Mouse (Mus musculus) heart, embryonic 12.5 days (tissue): ENCODE data around the gene Melk. TPM values are rescaled to one million over a fixed set of nuclear protein-coding genes. Genes with fewer than 3 reads are reported as not detected.

Experiments
- ATAC-seq: fragments of 200-750 bp; cut with Nextera tagmentation; 2 replicates; pipeline ENCODE4 v1.8.0; 2017; ENCODE audit warnings: moderate TSS enrichment, moderate library complexity; ENCODE audit not compliant: insufficient number of reproducible peaks, low FRiP score
- H3K27ac ChIP-seq: fragments of 300-500 bp; sonication (generic); 2 replicates; pipeline ENCODE4 v1.5.1; 2016; ENCODE audit warnings: mild to moderate bottlenecking, moderate library complexity; ENCODE audit not compliant: poor library complexity, severe bottlenecking
- H3K27me3 ChIP-seq: fragments of 300-500 bp; sonication (generic); replicated peaks from 2 replicates; pipeline ENCODE4 v1.6.1; 2016; ENCODE audit warnings: mild to moderate bottlenecking, moderate library complexity
- H3K36me3 ChIP-seq: fragments of 300-500 bp; sonication (generic); 2 replicates; pipeline ENCODE4 v1.6.1; 2016; ENCODE audit warnings: mild to moderate bottlenecking, moderate library complexity
- H3K4me1 ChIP-seq: fragments of 300-500 bp; sonication (generic); replicated peaks from 2 replicates; pipeline ENCODE4 v1.6.1; 2016; ENCODE audit warnings: mild to moderate bottlenecking
- H3K4me2 ChIP-seq: fragments of 300-500 bp; sonication (generic); 2 replicates; pipeline ENCODE4 v1.6.1; 2016; ENCODE audit warnings: mild to moderate bottlenecking, moderate library complexity
- H3K4me3 ChIP-seq: fragments of 300-500 bp; sonication (generic); 2 replicates; pipeline ENCODE4 v1.5.1; 2016; ENCODE audit warnings: mild to moderate bottlenecking
- H3K9ac ChIP-seq: fragments of 300-500 bp; sonication (generic); 2 replicates; pipeline ENCODE4 v1.6.1; 2016; ENCODE audit warnings: mild to moderate bottlenecking, moderate library complexity
- H3K9me3 ChIP-seq: fragments of 300-500 bp; sonication (generic); replicated peaks from 2 replicates; pipeline ENCODE4 v1.6.1; 2016; ENCODE audit warnings: mild to moderate bottlenecking, moderate library complexity
- WGBS: fragments of 180-500 bp; shearing (Covaris S2); methylation state at CpG from one replicate; pipeline ENCODE4 v1.1.7; 2016; 5-methylcytosine and 5-hydroxymethylcytosine counted together
- polyA plus RNA-seq: library from polyadenylated mRNA; unstranded; fragments of >200 nt; fragmentation: Nextera tagmentation; extraction: Ambion mirVana; gene quantifications from 2 replicates; pipeline ENCODE4 v1.2.1, GENCODE M21; 2016

Gene Melk
- 30.2 and 30.3 TPM in 2 replicates for polyA plus RNA-seq

- peak within 1 kb of the TSS; percentile 68; the same call in 1 of the 2 replicates for H3K27ac ChIP-seq
- peaks cover 12% of the 10 kb centered on the region for H3K4me1 ChIP-seq
- no peaks in the 10 kb centered on the region for H3K9me3 ChIP-seq
- under 1% methylated on average over 41 of the region's 41 CpGs for WGBS
- peak within 1 kb of the TSS; percentile 88 for H3K9ac ChIP-seq
- peak within 1 kb of the TSS; percentile 93 for H3K4me3 ChIP-seq
- H3K4me2 ChIP-seq, result peak within 1 kb of the TSS; percentile 81
- H3K36me3 ChIP-seq, result peaks cover 11% of the 10 kb centered on the region
- H3K27me3 ChIP-seq, result no peaks in the 10 kb centered on the region
- peak; percentile 93 for ATAC-seq
Measured at GRCm38 (mm10) chr4:44300781-44301750, at the start of gene Melk. Gene Melk, plus strand, starts transcription at chr4:44300876.

GRCm38 (mm10) chr4:44251521-44251920, 49.2 kb upstream of the Melk start:
- Histone ChIP-seq H3K4me1 (peaks cover 24% of the 10 kb centered on the region), H3K9ac (no peak overlapping the region), H3K36me3 (no peaks in the 10 kb centered on the region), H3K27ac (no peak overlapping the region), H3K9me3 (no peaks in the 10 kb centered on the region), H3K4me3 (no peak overlapping the region), H3K27me3 (peaks cover 6% of the 10 kb centered on the region; the same call in 1 of the 2 replicates), H3K4me2 (no peak overlapping the region)
- ATAC-seq, result no peak
- WGBS, result 64% methylated on average over 5 of the region's 5 CpGs

GRCm38 (mm10) chr4:44251966-44252916, 48.4 kb upstream of the Melk start:
- peaks cover 20% of the 10 kb centered on the region for H3K4me1 ChIP-seq
- peak overlapping the region; percentile 56 for H3K4me2 ChIP-seq
- H3K27me3 ChIP-seq, result peaks cover 6% of the 10 kb centered on the region; the same call in 1 of the 2 replicates
- WGBS, result 7% methylated on average over 13 of the region's 13 CpGs
- H3K4me3 ChIP-seq, result no peak overlapping the region
- no peak overlapping the region for H3K9ac ChIP-seq
- H3K27ac ChIP-seq, result no peak overlapping the region
- no peaks in the 10 kb centered on the region for H3K36me3 ChIP-seq
- H3K9me3 ChIP-seq, result no peaks in the 10 kb centered on the region
- no peak for ATAC-seq

GRCm38 (mm10) chr4:44253191-44253590, 47.5 kb upstream of the Melk start:
- H3K4me2 ChIP-seq, result peak overlapping the region; percentile 56

GRCm38 (mm10) chr4:44254579-44254978, 46.1 kb upstream of the Melk start:
- Histone ChIP-seq H3K27ac (no peak overlapping the region), H3K9me3 (no peaks in the 10 kb centered on the region), H3K36me3 (no peaks in the 10 kb centered on the region), H3K4me3 (no peak overlapping the region), H3K27me3 (peaks cover 5% of the 10 kb centered on the region; the same call in 1 of the 2 replicates), H3K4me2 (no peak overlapping the region), H3K9ac (no peak overlapping the region), H3K4me1 (peaks cover 14% of the 10 kb centered on the region)
- WGBS, result 70% methylated on average over 5 of the region's 5 CpGs
- ATAC-seq, result no peak

More at GRCm38 (mm10) chr4:44253191-44253590, 47.5 kb upstream of the Melk start:
- peaks cover 6% of the 10 kb centered on the region; the same call in 1 of the 2 replicates for H3K27me3 ChIP-seq
- no peaks in the 10 kb centered on the region for H3K9me3 ChIP-seq
- H3K36me3 ChIP-seq, result no peaks in the 10 kb centered on the region
- H3K4me3 ChIP-seq, result 0 out of 2 replicates have a peak overlapping the region, but pooled peaks have one; percentile 10
- H3K4me1 ChIP-seq, result peaks cover 14% of the 10 kb centered on the region
- no peak overlapping the region for H3K27ac ChIP-seq
- WGBS, result 3% methylated on average over 6 of the region's 6 CpGs
- no peak overlapping the region for H3K9ac ChIP-seq
- no peak for ATAC-seq

- Histone ChIP-seq H3K4me3 (no peak overlapping the region), H3K27ac (no peak overlapping the region), H3K4me2 (no peak overlapping the region), H3K9me3 (no peaks in the 10 kb centered on the region), H3K27me3 (no peaks in the 10 kb centered on the region), H3K9ac (no peak overlapping the region), H3K4me1 (0 out of 2 replicates have a peak, but pooled peaks cover 2% of the 10 kb centered on the region), H3K36me3 (no peaks in the 10 kb centered on the region)
- WGBS, result 76% methylated on average over 4 of the region's 4 CpGs
- no peak for ATAC-seq
Measured at GRCm38 (mm10) chr4:44259126-44259525, 41.5 kb upstream of the Melk start.

GRCm38 (mm10) chr4:44260244-44260643, 40.4 kb upstream of the Melk start:
- Histone ChIP-seq H3K4me1 (0 out of 2 replicates have a peak, but pooled peaks cover 2% of the 10 kb centered on the region), H3K36me3 (no peaks in the 10 kb centered on the region), H3K9ac (no peak overlapping the region), H3K4me2 (no peak overlapping the region), H3K9me3 (no peaks in the 10 kb centered on the region), H3K27me3 (no peaks in the 10 kb centered on the region), H3K4me3 (no peak overlapping the region), H3K27ac (no peak overlapping the region)
- no peak for ATAC-seq
- under 1% methylated on average over 10 of the region's 10 CpGs for WGBS

- Histone ChIP-seq H3K27ac (no peak overlapping the region), H3K4me3 (no peak overlapping the region), H3K4me1 (no peaks in the 10 kb centered on the region), H3K9ac (no peak overlapping the region), H3K36me3 (no peaks in the 10 kb centered on the region), H3K4me2 (no peak overlapping the region), H3K9me3 (no peaks in the 10 kb centered on the region), H3K27me3 (no peaks in the 10 kb centered on the region)
- WGBS, result 43% methylated on average over 3 of the region's 3 CpGs
- no peak for ATAC-seq
Measured at GRCm38 (mm10) chr4:44265500-44265899, 35.2 kb upstream of the Melk start.

- Histone ChIP-seq H3K9me3 (no peaks in the 10 kb centered on the region), H3K36me3 (no peaks in the 10 kb centered on the region), H3K4me3 (no peak overlapping the region), H3K9ac (no peak overlapping the region), H3K4me2 (no peak overlapping the region), H3K27ac (no peak overlapping the region), H3K27me3 (no peaks in the 10 kb centered on the region), H3K4me1 (no peaks in the 10 kb centered on the region)
- no peak for ATAC-seq
- 82% methylated on average over 6 of the region's 6 CpGs for WGBS
Measured at GRCm38 (mm10) chr4:44267437-44267836, 33.2 kb upstream of the Melk start.

- H3K9me3 ChIP-seq, result no peaks in the 10 kb centered on the region
- 85% methylated on average over 14 of the region's 14 CpGs for WGBS
- no peaks in the 10 kb centered on the region for H3K36me3 ChIP-seq
- H3K27me3 ChIP-seq, result no peaks in the 10 kb centered on the region
- no peak for ATAC-seq
- H3K4me2 ChIP-seq, result no peak overlapping the region
- H3K27ac ChIP-seq, result no peak overlapping the region
- H3K9ac ChIP-seq, result no peak overlapping the region
- no peak overlapping the region for H3K4me3 ChIP-seq
- no peaks in the 10 kb centered on the region for H3K4me1 ChIP-seq
Measured at GRCm38 (mm10) chr4:44269376-44269817, 31.3 kb upstream of the Melk start.
